Mouse (Mus musculus): Measurements from ENCODE around the gene Mcm3ap. TPM values are rescaled to one million over a fixed set of nuclear protein-coding genes. Genes with fewer than 3 reads are reported as not detected.

Gene Mcm3ap
- total and polyA plus RNA-seq, 2 experiments from 2014 or later = 33.7 to 52.7 TPM

GRCm38 (mm10) chr10:76531375-76531774 lies 62.6 kb downstream of the Mcm3ap start, which contains the start of gene Lss:
Gene Lss, plus strand, starts transcription at chr10:76531588.
- Histone ChIP-seq H3K9ac (peak within 1 kb of the TSS; percentile 69), H3K27me3 (ENCODE audit: insufficient read depth, low read length) (no peaks in the 10 kb centered on the region), H3K4me1 (ENCODE audit: insufficient read depth) (no peaks in the 10 kb centered on the region), H3K27ac (ENCODE audit: low read depth, low read length) (peak within 1 kb of the TSS; percentile 66), H3K36me3 (ENCODE audit: insufficient read depth) (peaks cover 24% of the 10 kb centered on the region), H3K9me3 (ENCODE audit: low read length) (no peaks in the 10 kb centered on the region), H3K4me3 (ENCODE audit: low read depth, low read length) (peak within 1 kb of the TSS; percentile 68), H3K4me2 (ENCODE audit: low read depth) (peak within 1 kb of the TSS; percentile 78)
- DNase-seq (peak; percentile 98), ATAC-seq (peak; percentile 100)
- WGBS = 1% methylated on average over 37 of the region's 37 CpGs
- peak; percentile 53 for TF ChIP-seq CTCF (IDR thresholded peaks at IDR 0.05; ENCODE audit: low read depth)

GRCm38 (mm10) chr10:76531828-76532227 lies 63.1 kb downstream of the Mcm3ap start:
- DNase-seq (no peak), ATAC-seq (peak; percentile 12)
- Histone ChIP-seq H3K9ac (peak overlapping the region; percentile 69), H3K9me3 (ENCODE audit: low read length) (no peaks in the 10 kb centered on the region), H3K27ac (ENCODE audit: low read depth, low read length) (peak overlapping the region; percentile 66), H3K4me2 (ENCODE audit: low read depth) (peak overlapping the region; percentile 78), H3K4me1 (ENCODE audit: insufficient read depth) (no peaks in the 10 kb centered on the region), H3K36me3 (ENCODE audit: insufficient read depth) (peaks cover 29% of the 10 kb centered on the region), H3K4me3 (ENCODE audit: low read depth, low read length) (peak overlapping the region; percentile 68), H3K27me3 (ENCODE audit: insufficient read depth, low read length) (no peaks in the 10 kb centered on the region)
- no peak for TF ChIP-seq CTCF (IDR thresholded peaks at IDR 0.05; ENCODE audit: low read depth)
- 1% methylated on average over 14 of the region's 14 CpGs for WGBS

GRCm38 (mm10) chr10:76535526-76535925 lies 66.8 kb downstream of the Mcm3ap start:
- no peaks in the 10 kb centered on the region for H3K4me1 ChIP-seq (ENCODE audit: insufficient read depth)
- no peaks in the 10 kb centered on the region for H3K27me3 ChIP-seq (ENCODE audit: insufficient read depth, low read length)
- 97% methylated on average over 7 of the region's 7 CpGs for WGBS
- no peak overlapping the region for H3K9ac ChIP-seq
- no peak overlapping the region for H3K4me3 ChIP-seq (ENCODE audit: low read depth, low read length)
- TF ChIP-seq CTCF (IDR thresholded peaks at IDR 0.05; ENCODE audit: low read depth) = no peak
- H3K36me3 ChIP-seq (ENCODE audit: insufficient read depth) = peaks cover 59% of the 10 kb centered on the region
- no peak overlapping the region for H3K4me2 ChIP-seq (ENCODE audit: low read depth)
- no peak overlapping the region for H3K27ac ChIP-seq (ENCODE audit: low read depth, low read length)
- DNase-seq (no peak), ATAC-seq (no peak)
- no peaks in the 10 kb centered on the region for H3K9me3 ChIP-seq (ENCODE audit: low read length)

DNA sequence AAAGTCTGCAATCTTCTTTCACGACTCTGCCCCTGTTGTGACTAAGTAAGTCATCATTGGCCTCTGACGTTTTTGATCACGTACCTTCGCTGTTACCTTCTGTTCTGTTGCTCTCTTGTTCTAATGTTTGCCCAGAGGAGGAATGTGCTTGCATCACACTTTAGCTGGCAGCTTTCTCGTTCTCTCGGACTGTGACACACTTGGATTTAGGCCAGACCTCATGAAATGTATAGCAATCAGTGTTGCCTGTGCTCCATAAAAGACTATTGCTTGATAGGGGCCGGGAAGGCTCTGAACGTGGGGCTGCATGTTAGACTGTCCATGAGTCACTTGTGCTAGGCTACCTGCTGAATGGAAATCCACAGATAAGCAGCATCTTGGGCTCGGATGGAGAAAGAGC lies 68.9 kb downstream of the Mcm3ap start:
- Histone ChIP-seq H3K27ac (ENCODE audit: low read depth, low read length) (no peak overlapping the region), H3K9ac (no peak overlapping the region), H3K36me3 (ENCODE audit: insufficient read depth) (peaks cover 80% of the 10 kb centered on the region), H3K4me3 (ENCODE audit: low read depth, low read length) (no peak overlapping the region), H3K4me2 (ENCODE audit: low read depth) (no peak overlapping the region), H3K27me3 (ENCODE audit: insufficient read depth, low read length) (no peaks in the 10 kb centered on the region), H3K9me3 (ENCODE audit: low read length) (no peaks in the 10 kb centered on the region), H3K4me1 (ENCODE audit: insufficient read depth) (no peaks in the 10 kb centered on the region)
- TF ChIP-seq CTCF (IDR thresholded peaks at IDR 0.05; ENCODE audit: low read depth) = no peak
- DNase-seq = no peak
- 73% methylated on average over 9 of the region's 9 CpGs for WGBS
- ATAC-seq = no peak

DNA sequence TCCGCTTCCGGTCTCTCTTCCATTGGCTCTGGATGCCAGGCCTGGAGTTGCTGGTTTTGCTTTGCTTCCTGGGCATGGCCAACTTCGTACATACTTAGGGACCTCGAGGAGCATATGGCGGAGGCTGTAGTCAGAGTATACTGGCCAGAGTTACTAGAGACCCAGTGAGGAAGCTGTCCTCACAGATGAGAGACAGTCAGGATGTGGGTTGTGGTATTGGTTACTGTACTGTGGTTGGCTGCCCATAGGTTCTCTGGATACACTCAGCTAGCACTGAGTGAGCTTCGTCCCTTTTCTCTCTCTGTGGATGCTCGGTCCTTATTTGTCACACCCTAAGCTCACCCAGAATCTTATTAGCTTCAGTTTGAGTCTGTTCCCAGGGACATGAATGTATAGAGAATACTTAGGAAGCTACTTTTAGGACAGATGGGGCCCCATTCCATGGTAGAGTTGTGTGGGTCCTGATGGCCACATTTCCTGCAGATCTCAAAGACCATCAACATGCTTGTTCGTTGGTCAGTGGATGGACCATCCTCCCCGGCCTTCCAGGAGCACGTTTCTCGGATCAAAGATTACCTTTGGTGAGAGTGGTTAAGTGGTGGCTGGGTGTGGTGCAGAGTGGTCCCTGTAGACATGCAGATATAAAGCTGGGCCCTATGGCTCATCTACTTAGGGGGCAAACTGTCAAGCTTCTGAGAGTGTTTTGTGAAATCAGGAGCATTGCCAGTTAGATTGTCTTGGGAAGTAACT lies 72.8 kb downstream of the Mcm3ap start:
- no peak for DNase-seq

GRCm38 (mm10) chr10:76542636-76543375 lies 74.1 kb downstream of the Mcm3ap start:
- Histone ChIP-seq H3K4me1 (ENCODE audit: insufficient read depth) (no peaks in the 10 kb centered on the region), H3K9ac (no peak overlapping the region), H3K36me3 (ENCODE audit: insufficient read depth) (peaks cover 95% of the 10 kb centered on the region), H3K4me3 (ENCODE audit: low read depth, low read length) (no peak overlapping the region), H3K9me3 (ENCODE audit: low read length) (no peaks in the 10 kb centered on the region), H3K4me2 (ENCODE audit: low read depth) (no peak overlapping the region), H3K27me3 (ENCODE audit: insufficient read depth, low read length) (no peaks in the 10 kb centered on the region), H3K27ac (ENCODE audit: low read depth, low read length) (no peak overlapping the region)
- TF ChIP-seq CTCF (IDR thresholded peaks at IDR 0.05; ENCODE audit: low read depth) = no peak
- 94% methylated on average over 10 of the region's 10 CpGs for WGBS
- ATAC-seq (no peak), DNase-seq (no peak)

More for the DNA sequence above, 72.8 kb downstream of the Mcm3ap start:
- Histone ChIP-seq H3K4me2 (ENCODE audit: low read depth) (no peak overlapping the region), H3K9me3 (ENCODE audit: low read length) (no peaks in the 10 kb centered on the region), H3K4me3 (ENCODE audit: low read depth, low read length) (no peak overlapping the region), H3K27me3 (ENCODE audit: insufficient read depth, low read length) (no peaks in the 10 kb centered on the region), H3K36me3 (ENCODE audit: insufficient read depth) (peaks cover 92% of the 10 kb centered on the region), H3K9ac (no peak overlapping the region), H3K4me1 (ENCODE audit: insufficient read depth) (no peaks in the 10 kb centered on the region), H3K27ac (ENCODE audit: low read depth, low read length) (no peak overlapping the region)
- ATAC-seq = no peak
- TF ChIP-seq CTCF (IDR thresholded peaks at IDR 0.05; ENCODE audit: low read depth) = no peak
- 96% methylated on average over 11 of the region's 11 CpGs for WGBS

DNA sequence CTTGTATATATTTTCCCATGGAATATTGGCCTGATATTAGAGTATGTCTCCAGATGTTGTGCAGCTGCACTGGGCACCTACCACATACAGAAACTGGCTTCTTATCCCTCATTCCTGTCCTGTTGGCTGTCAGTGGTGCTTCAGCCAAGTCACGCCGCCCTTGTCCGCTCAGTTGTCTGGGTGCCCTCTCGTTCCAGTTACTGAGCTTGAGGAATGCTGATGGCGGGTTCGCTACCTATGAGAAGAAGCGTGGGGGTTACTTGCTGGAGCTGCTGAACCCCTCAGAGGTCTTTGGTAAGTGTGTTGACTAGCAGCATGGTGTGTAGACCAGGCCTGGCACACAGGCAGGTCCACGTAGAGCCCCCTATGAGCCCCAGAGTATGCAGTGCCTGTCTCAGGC lies 77.8 kb downstream of the Mcm3ap start:
- H3K36me3 ChIP-seq (ENCODE audit: insufficient read depth) = peaks cover 98% of the 10 kb centered on the region
- no peak overlapping the region for H3K4me3 ChIP-seq (ENCODE audit: low read depth, low read length)
- 93% methylated on average over 8 of the region's 8 CpGs for WGBS
- ATAC-seq (no peak), DNase-seq (no peak)
- H3K9me3 ChIP-seq (ENCODE audit: low read length) = no peaks in the 10 kb centered on the region
- H3K4me1 ChIP-seq (ENCODE audit: insufficient read depth) = no peaks in the 10 kb centered on the region
- H3K27me3 ChIP-seq (ENCODE audit: insufficient read depth, low read length) = no peaks in the 10 kb centered on the region
- no peak for TF ChIP-seq CTCF (IDR thresholded peaks at IDR 0.05; ENCODE audit: low read depth)
- H3K27ac ChIP-seq (ENCODE audit: low read depth, low read length) = no peak overlapping the region
- no peak overlapping the region for H3K9ac ChIP-seq
- H3K4me2 ChIP-seq (ENCODE audit: low read depth) = no peak overlapping the region
